Mouse (Mus musculus) gastrocnemius, postnatal 36 days (tissue): ENCODE data around the gene Tpsb2. TPM values are rescaled to one million over a fixed set of nuclear protein-coding genes. Genes with fewer than 3 reads are reported as not detected.

ENCODE experiments used
- DNase-seq, 2 experiments: peaks; one replicate each; pipeline ENCODE4 v3.0.0; 2022
- intact Hi-C: fragments of 180-260 bp; cut with DNase I; formaldehyde crosslinking; loops from one replicate; pipeline ENCODE4 v1.15.1; 2025
- long read RNA-seq, 2 experiments: library from polyadenylated mRNA; stranded (forward); transcript quantifications; one replicate each; pipeline ENCODE4 v2.0.0; 2021
- total RNA-seq, 2 experiments: library from RNA; stranded (reverse); gene quantifications; 2 replicates each; pipeline ENCODE4 v1.2.3; 2021

Gene Tpsb2
- 1 to 10 TPM; 2.7 to 3.5 TPM for total RNA-seq
- long read RNA-seq, experiment 1, partial matches to known transcripts: 2 of 5 reads
- long read RNA-seq, experiment 1, other reads (novel, unspliced or antisense): 0 of 5 reads
- long read RNA-seq, experiment 2, partial matches to known transcripts: 3 of 6 reads
- long read RNA-seq, experiment 2, other reads (novel, unspliced or antisense): 0 of 6 reads

DNA sequence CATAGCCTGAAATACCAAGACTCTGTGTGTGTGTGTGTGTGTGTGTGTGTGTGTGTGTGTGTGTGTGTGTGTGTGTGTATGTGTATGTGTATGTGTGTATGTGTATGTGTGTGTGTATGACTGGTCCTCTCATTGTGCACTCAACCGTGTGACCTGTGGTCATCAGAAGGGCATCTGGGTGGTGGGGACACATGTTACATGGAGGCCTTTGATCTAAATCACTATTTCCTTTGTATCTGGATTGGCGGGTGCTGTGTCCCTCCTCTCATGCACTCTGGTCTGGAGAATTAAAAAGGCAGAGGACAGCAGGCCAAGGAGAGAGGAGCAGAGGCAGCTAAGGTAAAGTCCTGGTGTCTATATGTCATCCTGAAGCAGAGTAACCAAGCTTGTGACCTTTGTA, at the start of gene Tpsb2:
TSS of gene Tpsb2 (plus strand) at position 301 of the 400 bp plus-strand sequence.
- intact Hi-C loops: loop anchor here (2.0 kb wide), 1 partner anchor 31 kb away; no protein-coding TSS in a partner anchor
- no peak for DNase-seq

DNA sequence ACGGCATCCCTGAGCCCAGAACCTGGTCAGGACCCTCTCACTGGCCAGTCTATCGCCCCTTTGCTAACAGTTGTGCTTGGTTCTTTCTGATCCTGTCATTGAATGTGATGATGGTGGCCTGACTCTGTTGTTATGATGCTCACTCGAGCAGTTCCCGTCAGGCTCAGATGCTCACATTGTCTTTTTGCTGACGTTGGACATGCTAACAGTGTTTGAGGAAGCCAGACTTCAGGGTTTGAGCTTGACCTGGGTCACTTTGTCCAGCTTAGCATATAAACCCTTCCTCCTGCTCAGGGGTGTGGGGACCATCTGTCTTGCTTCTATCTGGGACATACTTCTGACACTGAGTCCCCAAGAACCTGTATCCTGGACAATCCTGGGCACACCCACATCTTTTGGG, 47.8 kb upstream of the Tpsb2 start, which contains the start of gene Prss29:
TSS of gene Prss29 (plus strand) at position 301 of the 400 bp plus-strand sequence.
- DNase-seq: no peak
- intact Hi-C loops: no loop called here

DNA sequence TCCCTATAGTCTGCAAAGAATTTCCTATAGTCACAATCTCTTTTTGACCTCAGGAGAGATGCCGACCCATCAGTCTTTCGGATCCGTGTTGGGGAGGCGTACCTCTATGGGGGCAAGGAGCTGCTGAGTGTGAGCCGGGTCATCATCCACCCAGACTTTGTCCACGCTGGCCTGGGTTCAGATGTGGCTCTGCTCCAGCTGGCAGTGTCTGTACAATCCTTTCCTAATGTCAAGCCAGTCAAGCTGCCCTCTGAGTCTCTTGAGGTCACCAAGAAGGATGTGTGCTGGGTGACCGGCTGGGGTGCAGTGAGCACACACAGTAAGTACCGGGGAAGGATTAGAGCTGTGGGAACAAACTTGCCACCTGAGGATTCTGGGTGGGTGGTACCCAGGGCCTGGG, 45.3 kb upstream of the Tpsb2 start:
- DNase-seq: no peak
- intact Hi-C loops: no loop called here

DNA sequence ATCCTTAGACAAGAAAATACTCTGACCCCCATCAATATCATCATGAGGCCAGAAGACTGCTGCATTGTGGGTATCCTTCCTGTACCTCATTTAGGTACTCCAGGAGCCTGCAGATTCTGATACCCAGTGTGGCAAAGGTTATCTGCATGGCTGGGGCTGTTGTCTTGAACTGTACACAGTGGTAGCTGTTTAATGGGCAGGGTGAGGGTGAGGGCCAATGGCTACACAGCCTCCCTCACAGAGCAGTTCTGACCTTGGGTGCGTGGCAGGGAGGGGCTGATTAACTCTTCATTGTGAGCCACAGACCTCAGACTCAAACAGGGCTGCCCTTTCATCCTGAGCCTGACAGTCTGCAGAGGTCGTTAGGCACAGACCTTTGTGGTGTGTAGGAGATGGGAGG, 43.2 kb upstream of the Tpsb2 start:
- intact Hi-C loops: no loop called here
- no peak for DNase-seq

DNA sequence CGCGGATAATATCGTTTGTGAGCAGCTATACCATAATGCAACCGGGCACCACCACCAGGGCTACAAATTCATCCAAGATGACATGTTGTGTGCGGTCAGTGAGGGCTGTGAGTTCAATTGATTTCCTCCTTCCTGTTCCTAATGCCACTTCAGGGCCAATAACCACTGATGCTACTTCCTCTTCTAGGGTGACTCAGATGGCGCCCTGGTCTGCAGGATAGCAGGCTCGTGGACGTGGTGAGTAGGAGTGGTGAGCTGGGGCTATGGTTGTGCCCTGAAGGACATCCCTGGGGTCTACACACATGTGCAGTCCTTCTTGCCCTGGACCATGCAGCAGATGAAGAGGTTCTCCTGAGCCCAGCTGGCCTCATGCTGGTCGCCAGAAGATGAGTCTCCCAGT, 33.8 kb upstream of the Tpsb2 start:
- no peak for DNase-seq
- intact Hi-C loops: loop anchor here (2.0 kb wide), 1 partner anchor 134 kb away; no protein-coding TSS in a partner anchor

DNA sequence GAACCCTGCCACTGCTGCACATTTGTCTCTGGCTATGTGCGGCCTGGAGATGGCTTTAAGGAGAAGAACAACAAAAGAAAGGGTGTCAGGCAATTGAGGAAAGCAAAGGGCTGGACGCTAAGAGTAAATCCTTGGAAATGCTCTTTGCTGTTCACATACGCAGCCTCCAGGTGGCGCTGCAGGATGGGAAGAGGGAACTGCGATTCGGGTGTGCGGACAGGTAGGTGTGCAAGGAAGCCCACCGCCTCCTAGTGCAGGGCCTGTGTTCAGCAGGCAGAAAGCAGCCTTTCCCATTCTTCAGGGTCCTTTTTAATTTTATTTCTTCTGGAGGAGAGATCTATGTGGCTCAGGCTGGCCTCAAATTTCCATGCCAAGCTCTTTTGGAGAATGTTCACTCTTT, 32.2 kb upstream of the Tpsb2 start:
- no peak for DNase-seq
- intact Hi-C loops: loop anchor here (2.0 kb wide), 2 partner anchors 33 to 133 kb away; partner anchors contain the start of gene Tpsb2

DNA sequence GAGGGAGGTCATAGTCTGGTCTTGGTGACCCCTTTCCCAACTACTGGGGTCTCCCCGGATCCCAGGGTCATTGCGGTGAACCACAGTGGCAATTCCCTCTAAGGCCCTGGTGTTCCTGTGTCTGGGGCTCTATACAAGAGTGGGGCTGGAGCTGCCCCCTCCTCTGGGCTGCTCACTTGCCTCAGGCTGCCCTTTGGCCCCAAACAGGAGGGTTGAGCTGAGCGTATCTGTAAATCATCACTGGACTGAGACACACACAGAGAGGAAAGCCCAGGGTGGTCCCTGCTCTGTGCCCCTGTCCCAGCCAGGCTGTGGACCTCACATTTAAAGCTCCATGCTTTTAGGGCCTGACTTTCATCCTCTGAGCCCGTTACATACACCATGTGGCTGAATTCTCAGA, 27.9 kb upstream of the Tpsb2 start:
- DNase-seq: no peak

DNA sequence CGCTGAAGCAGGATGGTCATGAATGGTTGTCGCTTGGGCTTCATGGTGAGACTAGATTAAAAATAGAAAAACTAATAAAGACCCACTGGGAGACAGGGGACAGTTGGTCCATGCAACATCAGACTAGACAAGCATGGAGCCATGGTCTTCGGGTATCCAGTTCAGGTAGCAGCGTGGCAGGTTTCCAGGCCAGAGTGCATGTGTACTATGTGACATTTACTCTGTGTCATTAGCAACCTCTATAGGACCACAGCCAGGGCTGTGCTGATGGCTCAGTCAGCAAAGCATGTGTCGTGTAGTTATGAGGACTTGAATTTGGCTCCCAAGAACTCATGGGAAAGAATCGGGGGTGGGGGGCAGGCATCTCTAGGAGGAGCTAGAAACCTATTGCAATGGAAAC, 26.1 kb upstream of the Tpsb2 start:
- DNase-seq: no peak
- intact Hi-C loops: no loop called here

More for the DNA sequence above, 27.9 kb upstream of the Tpsb2 start:
- intact Hi-C loops: no loop called here

DNA sequence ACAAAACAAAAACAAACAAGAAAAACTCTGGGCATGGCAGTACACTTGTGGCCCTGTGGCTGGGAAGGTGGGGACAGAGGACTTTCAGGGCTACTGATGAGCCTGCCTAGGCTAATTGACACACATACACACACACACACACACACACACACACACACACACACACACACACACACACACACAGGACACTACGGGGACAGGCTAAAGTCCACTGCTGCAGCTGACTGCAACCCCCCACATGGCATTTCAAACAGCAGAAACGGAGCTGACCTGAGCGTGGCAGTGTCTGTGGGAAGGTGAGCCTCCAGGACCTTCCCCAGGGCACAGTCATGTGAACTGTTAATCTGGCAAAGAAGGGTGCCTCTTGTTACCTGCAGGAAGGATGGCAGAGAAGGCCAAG, 24.6 kb upstream of the Tpsb2 start:
- no peak for DNase-seq
- intact Hi-C loops: no loop called here

DNA sequence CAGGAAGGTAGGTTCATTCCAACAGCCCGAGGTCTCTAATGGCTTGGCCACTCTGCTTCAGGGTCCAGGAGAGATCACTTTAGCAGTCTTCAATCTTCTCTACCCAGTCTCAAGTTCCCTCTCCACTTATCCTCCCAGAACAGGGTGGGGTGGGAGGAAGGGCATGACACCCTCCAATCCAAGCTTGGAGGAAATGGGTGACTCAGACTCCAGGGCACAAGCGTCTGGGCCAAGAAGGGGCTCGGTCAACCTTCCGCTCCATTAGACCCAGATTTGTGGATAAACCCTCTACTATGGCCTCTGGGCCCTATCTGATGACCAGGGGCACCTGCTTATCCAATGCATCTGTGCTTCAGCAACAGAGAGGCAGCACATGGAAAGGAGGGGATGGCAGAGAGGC, 20.6 kb upstream of the Tpsb2 start, which contains the start of gene Tpsab1:
TSS of gene Tpsab1 (minus strand) at position 101 of the 400 bp plus-strand sequence.
- intact Hi-C loops: no loop called here
- DNase-seq: no peak

DNA sequence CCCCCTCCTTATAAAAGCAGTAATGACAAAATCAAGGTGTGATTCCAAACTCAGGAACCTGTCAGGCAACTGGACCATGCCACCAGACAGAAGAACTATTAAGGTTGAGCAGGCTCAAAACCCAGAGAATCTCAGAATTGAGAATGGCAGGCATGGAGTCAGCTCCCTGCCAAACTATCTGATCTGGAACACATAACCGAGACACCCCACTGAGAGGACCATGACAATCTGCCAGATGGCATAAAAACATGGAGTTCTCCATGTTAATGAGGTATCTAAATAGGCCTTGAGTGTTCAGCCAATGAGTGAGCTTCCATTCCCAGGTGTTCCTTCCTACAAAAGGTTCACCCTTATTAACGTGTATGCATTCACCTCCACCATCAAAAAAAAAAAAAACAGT, 4.8 kb upstream of the Tpsb2 start:
- intact Hi-C loops: no loop called here
- no peak for DNase-seq

DNA sequence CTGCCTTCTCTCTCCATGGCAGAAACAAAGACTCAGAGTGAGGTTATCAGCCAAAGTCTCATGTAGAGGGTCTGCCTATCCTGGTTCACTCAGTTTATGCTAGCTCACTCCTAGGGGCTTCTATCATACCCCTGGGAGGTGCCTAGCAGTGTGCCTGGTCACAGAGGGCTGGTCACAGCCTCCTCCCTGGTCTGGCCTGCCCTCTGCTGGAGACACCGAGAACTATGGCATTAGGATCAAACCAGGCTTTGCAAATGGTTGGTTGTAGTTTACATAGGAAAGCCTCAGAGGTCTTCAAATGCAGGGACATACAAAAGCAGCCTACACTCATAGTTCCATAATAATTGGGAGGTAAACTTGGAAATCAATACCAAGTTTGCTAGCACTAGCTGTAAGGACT, 2.4 kb upstream of the Tpsb2 start:
- intact Hi-C loops: no loop called here
- no peak for DNase-seq

DNA sequence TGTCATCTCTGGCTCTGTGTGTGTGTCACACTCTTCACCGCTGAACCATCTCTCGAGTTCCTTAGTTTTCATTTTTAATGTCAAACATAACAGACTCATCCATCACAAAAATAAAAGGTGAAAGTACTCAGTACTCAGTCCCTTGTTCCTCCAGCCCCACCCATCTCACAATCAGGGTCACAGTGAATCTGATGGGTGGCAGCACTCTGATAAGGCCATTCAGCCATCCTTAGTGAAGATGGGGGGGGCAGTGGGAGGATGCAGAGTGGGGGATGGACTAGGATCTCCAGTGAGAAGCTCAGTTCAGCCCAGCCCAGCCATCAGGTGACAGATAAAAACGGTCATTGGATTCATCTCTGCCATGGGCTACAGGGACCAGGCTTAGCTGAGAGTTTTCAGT, 2.9 kb downstream of the Tpsb2 start, which contains the start of gene Tpsg1:
TSS of gene Tpsg1 (plus strand) at position 301 of the 400 bp plus-strand sequence.
- intact Hi-C loops: no loop called here
- DNase-seq: no peak

DNA sequence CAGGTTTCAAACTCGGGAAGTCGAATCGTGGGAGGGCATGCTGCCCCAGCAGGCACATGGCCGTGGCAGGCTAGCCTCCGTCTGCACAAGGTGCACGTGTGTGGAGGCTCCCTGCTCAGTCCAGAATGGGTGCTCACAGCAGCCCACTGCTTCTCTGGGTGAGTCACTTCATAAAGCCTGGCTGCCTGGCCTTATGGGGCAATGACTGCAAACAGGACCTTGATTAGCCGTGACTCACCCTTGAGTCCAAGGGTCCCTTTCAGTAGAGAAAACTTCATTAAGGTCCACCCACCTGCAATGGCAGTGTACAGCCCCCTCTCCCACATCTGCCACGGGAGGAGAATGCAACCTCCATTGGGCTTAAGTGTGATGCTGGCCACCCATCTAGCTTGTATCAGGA, 6.4 kb downstream of the Tpsb2 start:
- DNase-seq: no peak
- intact Hi-C loops: loop anchor here (5.0 kb wide), 1 partner anchor 80 kb away; no protein-coding TSS in a partner anchor

DNA sequence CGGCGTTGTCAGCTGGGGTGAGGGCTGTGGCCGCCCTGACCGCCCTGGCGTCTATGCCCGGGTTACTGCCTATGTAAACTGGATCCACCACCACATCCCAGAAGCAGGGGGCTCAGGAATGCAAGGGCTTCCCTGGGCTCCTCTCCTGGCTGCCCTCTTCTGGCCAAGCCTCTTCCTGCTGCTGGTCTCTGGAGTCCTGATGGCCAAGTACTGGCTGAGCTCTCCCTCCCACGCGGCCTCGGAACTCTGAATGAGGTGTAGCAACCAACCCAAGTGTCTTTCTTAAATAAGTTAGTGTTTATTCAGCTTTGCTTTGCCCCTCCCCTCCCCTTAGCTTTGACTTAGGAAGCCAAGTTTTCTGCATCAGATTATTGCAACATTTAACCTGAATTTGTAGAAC, 7.9 kb downstream of the Tpsb2 start:
- no peak for DNase-seq
- intact Hi-C loops: loop anchor here (5.0 kb wide), 1 partner anchor 82 kb away; no protein-coding TSS in a partner anchor

DNA sequence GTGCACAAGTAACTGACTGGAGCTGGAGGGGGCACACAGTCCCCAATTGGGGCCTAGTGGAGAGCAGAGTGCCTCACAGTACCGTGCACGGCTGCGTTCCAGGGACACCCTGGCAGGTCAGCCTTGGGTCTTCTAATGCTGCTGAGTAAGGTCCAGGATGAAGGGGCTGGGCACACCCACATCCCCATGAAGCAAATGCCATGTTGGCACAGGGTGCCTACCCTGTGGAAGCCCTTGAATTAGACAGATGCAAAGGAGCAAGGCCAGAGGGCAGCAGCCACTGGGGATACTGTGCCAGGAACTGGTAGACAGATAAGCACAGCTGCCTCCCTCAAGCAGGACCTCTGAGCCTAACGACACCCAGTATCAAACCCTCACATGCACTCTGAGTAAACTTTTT, 28.4 kb downstream of the Tpsb2 start:
- intact Hi-C loops: loop anchor here (10.0 kb wide), 1 partner anchor 300 kb away; no protein-coding TSS in a partner anchor
- DNase-seq: no peak

DNA sequence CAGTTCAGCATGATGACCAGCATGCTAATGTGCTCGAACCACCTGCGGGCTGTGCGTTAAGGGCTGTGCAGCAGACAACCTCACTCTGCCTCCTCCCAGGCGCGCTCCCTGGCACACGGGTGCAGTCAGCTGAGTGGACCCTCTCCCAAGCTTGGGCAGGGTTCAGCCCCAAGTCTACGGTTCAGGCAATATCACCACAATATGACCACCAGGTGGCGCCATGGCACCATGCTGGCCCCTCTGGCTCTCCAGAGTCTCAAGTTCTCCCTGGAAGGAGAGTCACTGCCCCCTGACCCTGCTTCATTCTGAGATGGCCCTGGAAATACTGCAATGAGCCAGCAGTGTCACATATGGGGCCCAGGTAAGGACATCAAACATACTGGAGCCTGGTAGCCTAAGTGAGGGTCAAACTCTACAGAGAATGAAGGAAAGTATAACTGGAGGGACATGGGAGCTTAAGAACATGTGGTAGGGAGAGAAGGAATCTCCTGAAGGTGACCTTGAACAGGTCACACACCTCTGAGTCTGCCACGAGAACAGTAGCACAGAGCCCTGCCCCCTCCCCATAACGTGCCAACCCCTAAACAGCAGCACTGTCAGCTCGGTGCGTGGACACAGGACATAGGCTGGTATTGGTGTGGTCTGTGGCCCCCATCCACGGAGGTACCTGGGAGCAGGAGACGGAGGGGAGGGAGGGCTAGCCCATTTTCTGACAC, 31.9 kb downstream of the Tpsb2 start:
- intact Hi-C loops: loop anchor here (1.0 to 10.0 kb wide), 2 partner anchors 71 to 297 kb away; no protein-coding TSS in a partner anchor
- peak; percentile 62 to 66 for DNase-seq

DNA sequence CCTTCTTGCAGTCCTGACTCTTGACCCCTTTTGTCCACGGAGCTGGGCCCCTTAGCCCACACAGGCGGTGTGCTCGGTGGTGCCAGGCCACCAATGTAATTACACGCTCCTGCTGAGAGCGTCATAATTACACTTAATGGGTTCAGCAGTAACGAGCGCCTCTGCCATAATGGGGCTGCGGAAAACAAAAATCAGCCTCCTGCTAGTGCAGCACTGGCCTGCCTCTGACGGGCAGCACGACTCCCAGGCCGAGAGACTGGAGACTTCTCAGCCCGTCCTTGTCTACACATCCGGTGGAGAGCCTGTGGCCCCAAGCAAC, 32.4 kb downstream of the Tpsb2 start:
- no peak for DNase-seq
- intact Hi-C loops: loop anchor here (10.0 kb wide), 1 partner anchor 296 kb away; no protein-coding TSS in a partner anchor

DNA sequence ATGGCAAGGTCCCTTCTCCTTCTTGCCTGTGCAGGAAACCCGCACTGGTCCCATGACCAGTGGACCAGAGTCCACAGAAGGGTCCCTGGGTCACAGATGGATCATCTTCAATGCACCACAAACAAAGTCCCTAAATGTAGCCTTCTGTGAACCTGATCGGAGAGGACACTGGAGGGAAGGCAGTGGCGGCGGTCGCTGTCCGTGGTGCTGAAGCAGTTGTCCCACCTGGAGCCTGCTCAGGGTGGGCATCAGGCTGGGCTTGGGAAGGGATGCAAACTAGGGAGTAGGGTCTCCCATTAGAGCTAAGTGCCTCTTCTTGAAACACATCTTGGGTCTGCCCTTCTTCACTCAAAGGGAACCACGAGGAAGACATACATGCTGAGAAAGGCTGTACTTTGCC, 34.3 kb downstream of the Tpsb2 start:
- intact Hi-C loops: no loop called here

DNA sequence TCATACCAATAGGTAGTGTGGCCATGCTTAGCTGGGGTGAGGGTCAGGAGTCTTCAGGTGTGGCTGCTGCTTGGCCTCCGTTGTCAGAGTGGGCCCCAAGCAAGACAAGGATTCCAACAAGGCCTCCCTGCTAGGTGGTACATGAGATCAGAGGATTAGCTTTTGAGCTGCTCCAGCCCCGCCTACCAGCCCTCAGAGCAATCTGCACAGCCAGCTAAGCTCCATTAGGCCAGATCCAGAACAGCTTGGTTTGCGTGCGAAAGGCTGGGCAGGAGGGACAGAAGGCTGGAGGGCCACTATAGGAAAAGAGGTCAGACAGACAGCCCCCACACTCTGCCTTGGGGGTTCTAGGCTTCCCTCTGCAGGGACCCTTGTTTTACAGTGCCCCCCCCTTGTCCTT, 35.4 kb downstream of the Tpsb2 start:
- intact Hi-C loops: no loop called here
- no peak for DNase-seq

More for the DNA sequence above, 34.3 kb downstream of the Tpsb2 start:
- DNase-seq: no peak

DNA sequence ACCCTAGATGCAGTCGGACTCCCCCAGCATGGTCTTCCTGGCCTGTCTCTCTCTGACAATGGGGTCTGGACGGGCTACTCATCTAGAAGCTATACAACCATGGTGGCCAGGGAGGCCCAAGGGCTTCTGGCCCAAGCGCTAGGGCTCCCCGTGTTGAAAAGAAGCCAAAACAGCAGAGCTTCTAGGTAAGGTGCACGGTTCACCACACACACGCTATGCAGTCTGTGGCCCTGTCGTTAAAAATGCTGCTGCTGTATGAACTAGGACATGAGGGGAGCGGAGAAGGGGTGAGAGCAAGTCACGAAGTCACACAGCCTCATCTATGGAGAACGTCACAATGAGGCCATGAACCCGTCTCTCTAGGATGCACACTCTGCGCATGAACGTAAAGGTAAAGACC, 36.1 kb downstream of the Tpsb2 start:
- intact Hi-C loops: no loop called here
- DNase-seq: no peak

DNA sequence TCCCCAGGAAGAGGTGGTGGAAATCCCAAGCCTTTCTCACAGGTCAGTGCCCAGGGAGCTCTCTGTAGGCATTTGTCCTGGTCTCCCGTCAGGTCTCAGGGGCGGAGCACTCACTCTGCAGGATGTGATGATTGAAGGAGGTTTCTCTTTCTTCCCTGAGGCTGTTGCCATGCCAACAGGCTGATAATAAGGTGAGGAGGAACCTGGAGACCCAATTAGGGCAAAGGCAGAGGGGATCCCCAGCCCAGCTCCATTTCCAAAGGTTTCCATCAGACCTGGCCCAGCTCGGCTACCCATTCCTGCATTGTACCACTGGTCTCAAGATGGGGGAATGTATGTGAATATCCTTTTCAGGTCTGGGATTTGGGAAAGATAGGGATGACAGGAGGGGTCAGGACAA, 38.1 kb downstream of the Tpsb2 start:
- no peak for DNase-seq
- intact Hi-C loops: no loop called here
